Mouse (Mus musculus): ENCODE measurements around the gene Xaf1. TPM values are rescaled to one million over a fixed set of nuclear protein-coding genes. Genes with fewer than 3 reads are reported as not detected.
A peak's percentile ranks its signal among the peaks of the same experiment; 100 is the strongest.

Gene Xaf1
- total RNA-seq (2021) (10 to 100 TPM; 22.3 to 28.9 TPM), polyA plus RNA-seq (2012; rRNA removed) (26.9 and 28.1 TPM in 2 replicates)
- long read RNA-seq, partial matches to known transcripts: 1 of 5 reads
- long read RNA-seq, other reads (novel, unspliced or antisense): 3 of 5 reads

DNA sequence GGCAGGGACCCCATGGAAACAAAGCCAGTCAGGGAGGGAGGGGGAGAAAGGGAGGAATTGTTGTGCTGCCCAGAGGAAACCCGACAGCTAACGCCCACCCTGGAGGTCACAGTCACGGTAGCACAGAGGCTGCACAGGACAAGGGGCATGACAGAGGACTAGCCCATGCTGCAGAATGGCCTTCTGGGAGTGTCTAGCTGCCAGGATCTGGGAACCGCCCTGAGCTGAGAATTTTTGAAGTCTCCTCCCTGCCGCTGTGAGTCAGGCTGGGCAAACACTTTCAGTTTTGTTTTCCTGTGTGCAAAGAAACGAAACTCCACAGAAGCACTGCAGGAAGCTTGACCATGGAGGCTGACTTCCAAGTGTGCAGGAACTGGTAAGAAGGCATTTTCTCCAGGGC is at the start of gene Xaf1:
TSS of gene Xaf1 (plus strand) at position 296 of the 400 bp plus-strand sequence.
- peak; percentile 85 for DNase-seq

DNA sequence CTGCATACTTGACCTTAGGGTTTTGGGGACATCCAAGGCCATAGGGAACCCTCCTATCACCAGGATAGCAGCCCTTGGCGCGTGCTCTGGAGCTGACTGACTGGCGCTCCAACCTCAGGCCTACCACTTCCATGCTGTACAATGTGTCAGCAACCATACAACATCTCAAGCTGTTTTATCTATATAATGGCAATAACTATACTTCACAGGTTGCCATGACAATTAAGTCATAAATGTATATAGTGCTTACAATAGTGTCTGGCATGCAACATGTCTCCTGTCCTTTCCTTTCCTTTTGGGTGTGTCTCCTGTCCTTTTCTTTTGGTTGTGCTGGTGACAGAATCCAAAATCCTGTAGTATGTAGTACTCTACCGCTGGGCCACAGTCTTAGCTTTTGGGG is 45.8 kb upstream of the Xaf1 start:
- no peak for DNase-seq

DNA sequence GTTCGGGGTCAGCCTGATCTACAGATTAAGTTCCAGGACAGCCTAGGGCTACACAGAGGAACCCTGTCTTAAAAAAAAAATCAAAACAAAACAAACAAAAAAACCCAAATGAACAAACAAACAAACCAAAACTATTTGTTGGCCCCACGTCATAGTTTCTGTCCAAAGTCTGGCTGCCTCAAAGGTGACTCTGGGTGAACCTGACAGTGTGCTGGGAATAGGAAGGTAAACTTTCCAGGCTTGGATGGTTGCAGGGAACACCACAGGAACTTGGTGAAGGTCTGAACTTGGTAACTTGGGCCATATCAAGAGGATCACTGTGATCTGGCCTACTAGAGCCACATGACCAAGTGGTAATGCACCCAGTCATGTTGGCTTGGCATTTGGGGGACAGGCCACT is 45.0 kb upstream of the Xaf1 start:
- no peak for DNase-seq

DNA sequence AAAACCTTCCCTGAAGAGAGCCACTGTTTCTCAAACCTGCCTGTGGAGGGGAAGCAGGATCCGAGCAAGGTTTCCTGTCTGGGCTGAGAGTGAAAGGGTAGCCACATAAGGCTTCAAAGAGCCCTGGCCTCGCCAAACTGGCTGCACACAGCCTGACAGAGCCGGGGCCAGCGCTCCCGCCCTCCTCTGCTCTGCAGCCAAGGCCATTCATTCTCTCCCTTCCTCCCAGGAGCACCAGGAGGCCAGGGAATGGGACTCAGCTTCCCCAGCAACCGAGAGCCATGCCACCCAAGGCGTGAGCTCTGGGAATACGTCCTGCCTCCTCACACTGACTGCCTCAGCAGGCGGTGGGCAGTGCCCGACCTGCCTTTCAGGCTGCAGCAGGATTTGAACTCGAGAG is 35.9 kb upstream of the Xaf1 start:
- DNase-seq: peak; percentile 52

DNA sequence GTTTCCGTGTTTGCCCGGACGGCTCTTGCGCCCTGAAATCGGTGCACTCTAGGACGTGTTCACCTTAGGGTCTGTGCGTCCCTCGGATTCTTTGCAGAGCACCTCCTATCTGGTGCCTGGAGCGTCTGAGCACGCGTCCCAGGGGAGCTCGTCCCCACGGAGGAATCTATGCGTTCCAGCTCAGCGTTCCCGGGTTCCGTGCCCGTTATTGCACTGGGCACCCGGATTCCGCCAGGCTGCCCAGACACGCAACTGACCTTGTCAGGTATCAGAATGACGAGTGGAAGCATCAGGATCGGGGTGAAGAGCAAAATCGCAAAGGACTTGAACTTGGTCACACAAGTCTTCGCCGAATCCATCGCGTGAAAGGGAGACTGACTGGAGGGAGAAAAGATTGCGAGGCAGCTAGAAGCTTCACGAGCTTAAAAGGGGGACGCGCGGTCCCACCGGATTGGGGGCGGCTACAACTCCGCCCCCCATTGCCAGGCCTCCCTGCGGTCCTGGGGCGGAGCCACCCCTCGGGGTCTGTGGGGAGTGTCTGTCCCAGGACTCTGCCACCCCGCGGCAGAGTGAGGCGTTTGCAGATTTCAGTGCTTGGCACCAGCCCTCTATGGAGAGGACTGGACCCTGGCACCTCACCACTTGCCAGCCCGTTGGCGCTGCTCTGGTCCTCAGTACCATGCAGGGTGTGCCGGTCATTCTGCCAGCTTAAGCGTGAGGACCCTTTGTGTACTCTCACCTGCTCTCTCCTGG is 35.0 kb upstream of the Xaf1 start:
- DNase-seq: peak; percentile 76

DNA sequence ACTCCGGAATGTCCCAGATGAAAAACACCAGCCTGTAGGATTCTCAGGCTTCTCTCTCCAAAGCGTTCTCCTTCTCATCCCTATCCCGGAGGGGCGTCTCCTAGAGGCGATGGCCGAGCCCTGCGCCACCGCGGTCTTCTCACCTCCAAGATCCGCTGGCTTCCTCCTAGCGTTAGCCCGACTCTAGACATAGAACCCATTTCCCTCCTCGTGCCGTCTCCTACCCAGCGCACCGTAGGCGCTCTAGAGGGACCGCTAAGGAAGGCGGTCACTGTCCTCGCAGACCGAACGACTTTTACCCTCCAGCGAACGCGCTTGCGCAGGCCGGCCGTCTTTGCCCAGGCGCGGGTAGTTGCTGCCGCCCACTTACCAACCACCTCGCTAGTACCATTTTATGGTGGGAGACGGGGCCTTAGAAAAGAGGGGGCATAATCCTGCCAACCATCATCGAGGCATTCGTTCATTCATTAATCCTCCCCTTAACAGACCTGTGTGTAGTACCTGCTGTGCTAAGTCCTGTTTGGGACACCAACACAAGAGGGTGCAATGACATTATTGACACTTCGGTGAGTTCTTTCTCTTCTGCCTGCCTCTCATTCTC is 34.4 kb upstream of the Xaf1 start, which contains the start of gene Slc13a5:
TSS of gene Slc13a5 (minus strand) at position 263 of the 601 bp plus-strand sequence.
- DNase-seq: peak; percentile 32

DNA sequence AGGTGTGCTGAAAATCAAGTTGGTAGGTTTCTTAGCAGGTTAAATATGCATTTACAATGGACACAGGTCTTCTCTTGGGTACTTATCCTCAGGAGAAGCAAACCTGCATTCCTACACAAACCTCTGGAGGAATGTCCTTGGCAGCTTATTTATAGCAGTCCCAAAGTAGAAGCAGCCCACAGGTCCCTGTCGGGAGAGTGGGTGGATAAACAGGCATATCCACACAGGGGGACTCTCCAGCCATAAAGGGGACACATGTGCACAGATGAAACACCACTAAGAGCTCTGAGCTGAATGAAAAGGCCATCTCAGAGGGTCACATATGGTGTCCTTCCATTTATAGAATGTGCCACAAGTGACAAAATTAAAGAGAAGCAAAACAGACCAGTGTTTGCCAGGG is 29.7 kb upstream of the Xaf1 start:
- no peak for DNase-seq

DNA sequence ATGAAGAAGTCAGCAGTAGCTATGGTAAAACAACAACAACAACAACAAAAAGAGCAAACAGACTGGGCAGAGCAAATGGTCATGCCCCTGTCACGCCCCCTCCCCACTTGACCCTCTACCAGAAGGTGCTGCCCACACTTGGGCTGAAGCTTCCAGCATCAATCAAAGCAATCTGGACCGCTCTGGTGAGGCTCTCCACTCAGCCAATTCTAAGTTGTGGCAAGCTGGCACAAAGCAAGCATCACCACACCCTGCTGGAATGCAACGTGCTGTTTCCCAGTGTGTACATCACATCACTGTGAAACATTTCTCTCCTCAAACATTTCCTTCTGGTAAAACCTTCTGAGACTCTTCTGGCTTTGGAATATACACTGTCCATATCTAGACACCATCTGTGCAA is 28.1 kb upstream of the Xaf1 start:
- DNase-seq: no peak

DNA sequence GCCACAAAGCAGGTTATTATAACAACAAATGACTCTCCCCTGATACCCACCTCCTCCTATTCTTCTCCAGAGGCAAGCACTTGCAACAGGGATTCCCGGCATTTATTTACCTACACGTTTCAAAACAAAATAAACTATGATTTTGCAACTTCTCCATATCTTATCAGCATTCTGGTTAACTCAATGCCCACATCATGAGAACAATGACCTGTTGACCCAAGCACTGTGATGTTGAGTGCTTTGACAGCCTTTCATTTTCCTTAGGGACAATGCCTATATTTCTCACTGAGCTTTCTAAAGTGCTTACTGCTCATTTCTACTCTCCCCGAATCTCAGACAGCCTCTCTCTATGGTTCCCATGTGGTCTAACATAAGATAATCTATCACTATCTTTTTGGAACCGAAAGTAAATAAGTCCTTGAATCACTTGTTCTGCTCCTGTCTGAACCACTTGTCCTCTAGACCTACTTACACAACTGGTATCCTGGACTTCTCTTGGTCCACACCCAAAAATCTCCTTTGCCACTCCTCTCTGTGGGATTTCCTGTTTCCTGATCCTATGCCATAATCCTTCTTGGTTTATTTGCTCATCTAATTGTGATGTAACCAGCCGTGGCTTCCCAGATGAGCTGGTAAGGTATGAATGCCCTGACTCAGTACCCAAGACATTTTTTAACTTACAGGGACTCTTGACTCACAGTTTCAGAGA is 20.1 kb upstream of the Xaf1 start:
- DNase-seq: no peak

DNA sequence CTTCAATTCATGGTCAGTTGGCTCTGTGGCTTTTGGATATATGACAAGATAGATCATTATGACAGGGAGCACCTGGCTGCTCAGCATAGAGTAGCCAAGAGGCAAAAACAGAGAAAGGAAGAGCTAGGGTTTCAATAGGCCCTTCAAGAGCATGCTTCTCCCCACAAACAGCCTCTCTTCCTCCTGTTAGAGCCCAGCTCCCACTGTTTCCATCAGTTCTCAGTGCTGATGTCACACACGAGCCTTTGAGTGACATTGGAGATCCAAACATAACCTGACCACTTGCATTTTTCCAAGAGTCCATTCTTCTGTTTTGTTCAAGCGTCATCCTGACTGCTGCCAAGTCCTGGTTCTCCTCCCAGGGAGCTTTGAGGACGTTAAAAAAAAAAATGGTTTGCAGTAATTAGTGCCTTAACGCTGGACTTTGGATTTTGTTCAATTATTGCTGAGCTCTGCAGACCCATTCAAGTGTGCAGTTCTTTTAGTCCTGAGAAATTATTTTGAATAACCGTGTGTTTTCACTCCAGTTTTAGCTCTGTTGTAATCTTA is 19.5 kb upstream of the Xaf1 start:
- no peak for DNase-seq

DNA sequence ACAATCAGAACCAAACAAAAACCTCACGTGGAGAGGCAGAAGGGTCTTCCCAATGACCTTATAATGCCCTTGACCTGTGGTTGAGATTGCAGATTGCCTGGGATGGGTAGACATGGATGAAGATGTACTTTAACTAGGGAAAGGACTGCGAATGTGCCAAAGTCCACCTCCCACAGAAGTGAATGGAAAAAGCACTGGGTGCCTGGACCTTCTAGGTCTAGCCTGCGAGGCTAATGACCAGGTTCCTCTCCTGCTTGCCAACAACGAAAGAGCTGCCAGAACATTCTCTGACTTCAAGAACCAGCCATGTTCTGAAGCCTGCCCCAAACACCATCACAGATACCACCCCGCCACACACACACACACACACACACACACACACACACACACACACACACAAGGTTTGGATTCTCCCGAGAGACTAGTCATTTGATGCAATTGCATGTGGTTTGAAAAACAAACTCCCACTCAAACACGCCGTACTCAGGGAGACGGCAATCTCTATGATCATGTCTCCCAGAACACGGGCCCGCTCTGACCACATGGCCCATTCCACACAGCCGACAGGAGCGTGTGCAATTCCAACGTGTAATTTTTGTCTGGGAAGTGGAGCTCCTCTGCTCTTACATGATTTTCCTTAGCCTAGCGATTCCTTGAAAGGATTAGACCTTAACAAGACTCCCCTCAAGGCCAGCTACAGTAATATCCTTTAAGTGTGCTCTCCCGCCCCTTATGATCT is 17.8 kb upstream of the Xaf1 start:
- no peak for DNase-seq

DNA sequence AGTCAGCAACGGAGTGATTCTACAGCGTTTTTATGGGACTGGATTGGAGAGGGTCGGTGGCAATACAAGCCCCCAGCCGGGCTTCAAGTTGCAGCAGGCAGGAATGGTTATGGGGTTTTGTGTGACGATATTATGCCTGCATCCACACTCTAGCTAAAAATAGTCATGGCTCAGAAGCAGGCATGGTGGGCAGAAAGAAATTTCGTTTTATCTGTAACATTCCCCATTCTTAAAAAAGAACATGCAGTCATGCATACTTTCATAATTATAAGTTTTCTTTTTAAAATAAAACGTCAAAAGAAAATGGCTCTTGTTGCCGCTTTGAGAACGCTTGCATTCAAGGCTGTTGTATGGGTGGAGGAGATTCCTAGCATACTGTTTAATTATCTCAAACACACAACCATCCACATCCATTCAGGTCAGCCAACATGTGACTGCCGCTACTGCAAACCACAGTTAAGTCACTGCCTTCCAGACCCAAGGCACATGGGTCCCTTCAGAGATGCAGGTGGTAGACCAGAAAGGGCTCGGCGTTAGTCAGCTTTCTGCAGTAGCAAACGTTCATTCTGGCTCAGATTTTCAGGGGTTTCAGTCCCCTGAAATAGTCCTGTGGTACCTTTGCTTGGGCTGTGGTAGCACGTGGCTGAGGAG is 16.8 kb upstream of the Xaf1 start:
- DNase-seq: no peak

DNA sequence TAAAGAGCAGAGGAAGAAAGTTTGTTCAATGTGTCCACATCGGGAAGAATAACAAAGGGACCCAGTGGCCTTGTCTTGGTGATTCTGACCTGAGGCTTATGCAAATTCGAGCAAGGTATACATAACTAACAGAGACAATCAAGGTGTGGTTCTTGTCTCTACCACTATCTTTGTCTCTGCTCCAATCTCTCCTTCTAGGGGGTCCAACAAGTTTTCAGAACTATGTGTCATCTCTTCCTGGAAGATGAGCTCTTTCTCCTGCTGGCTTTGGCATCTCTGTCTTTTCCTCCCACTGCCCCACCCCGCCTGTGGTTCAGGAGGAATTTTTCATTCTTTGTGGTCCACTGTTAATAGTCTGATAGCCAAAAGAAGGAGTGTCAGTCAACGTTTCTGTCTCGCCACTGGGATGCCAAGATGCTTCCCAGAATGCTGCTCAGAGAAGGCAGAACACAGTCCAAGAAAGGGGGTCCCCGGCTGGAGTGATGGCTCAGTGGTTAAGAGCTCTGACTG is 15.4 kb upstream of the Xaf1 start:
- DNase-seq: no peak

DNA sequence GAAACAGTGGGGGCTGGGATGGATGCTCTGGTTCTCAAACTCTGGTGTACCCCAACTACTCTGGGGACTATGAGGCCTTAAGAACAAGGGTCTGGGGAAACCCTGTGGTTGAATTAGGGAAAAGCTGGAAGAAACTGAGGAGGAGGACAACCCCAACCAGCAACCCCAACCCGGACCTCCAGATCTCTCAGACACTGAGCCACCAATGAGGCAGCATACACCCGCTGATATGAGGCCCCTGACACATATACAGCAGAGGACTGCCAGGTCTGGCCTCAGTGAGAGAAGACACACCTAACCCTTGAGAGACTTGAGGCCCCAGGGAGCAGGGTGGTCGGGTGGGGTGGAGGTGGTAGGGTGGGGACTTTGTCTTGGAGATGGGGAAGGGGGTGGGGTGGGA is 14.8 kb upstream of the Xaf1 start:
- DNase-seq: no peak

DNA sequence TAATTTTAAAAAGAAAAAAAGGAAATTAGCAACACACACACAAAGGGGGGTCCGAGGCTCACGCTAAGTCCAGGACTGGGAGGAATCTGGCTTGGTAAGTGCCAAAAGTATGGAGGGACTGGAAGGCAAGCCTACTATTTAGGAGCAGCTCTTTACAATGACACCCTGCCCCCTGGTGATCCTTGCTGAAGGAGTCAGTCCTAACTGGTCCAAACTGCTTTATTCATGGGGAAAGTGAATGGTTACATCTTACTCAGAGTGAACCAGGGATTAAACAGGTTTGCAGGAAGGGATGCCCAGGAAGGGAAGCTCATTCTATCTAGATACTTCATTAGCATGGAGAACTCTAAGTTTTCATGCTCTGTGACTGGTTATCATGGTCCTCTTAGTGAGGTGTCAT is 14.3 kb upstream of the Xaf1 start:
- DNase-seq: no peak

DNA sequence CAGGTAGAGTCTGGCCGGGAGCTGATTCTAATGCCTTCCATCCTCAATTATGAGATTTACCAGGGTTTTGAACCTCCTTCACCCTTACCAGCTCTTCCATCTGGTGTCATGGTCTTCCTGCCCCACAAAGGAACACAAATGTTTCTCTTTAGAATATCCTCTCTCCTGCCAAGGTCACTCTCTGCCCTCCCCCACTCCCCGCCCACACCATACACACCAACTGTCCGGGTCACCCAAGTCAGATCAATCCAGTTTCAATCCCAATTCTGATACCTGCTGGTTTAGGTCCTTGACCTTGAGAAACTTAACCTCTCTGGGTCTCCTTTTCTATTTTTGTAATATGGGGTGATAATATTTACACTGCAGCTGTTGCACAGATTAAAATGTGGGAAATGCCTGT is 13.9 kb upstream of the Xaf1 start:
- DNase-seq: no peak

DNA sequence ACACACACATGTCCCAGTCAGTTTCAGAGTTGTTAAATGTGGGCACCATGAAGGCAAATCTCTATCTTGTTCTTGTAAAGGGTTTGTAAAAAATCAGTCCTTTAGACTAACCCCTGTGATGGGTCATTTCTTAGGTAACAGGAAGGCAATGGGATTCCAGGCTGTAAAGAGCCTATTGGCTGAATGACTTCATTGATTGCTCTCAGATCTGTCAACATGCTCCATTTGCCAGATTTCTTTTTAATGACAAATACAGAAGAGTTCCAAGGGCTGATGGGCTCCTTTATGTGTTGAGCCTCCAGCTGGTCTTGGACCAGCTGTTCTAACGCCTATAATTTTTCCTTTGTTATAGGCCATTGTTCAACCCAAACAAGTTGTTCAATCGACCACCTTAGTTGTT is 8.3 kb upstream of the Xaf1 start:
- DNase-seq: no peak

DNA sequence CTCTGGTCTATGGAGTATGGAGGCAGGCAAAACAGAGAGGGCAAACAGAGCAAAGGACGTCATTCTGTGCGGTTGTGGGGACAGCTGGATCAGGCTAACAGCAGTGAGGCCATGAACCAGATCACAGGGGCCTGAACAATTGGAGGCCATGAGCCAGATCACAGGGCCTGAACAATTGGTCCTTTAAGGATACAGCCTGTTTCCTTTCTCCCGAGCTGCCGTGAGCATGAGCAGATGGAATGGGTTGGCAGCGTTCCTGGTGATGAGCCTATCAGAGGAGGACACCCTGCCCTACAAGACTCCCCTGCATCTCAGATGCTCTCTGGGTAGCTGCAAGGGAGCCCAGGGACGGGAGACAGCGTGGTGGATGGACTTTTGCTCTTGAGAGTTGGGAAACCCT is 801 bp downstream of the Xaf1 start:
- DNase-seq: peak; percentile 52

DNA sequence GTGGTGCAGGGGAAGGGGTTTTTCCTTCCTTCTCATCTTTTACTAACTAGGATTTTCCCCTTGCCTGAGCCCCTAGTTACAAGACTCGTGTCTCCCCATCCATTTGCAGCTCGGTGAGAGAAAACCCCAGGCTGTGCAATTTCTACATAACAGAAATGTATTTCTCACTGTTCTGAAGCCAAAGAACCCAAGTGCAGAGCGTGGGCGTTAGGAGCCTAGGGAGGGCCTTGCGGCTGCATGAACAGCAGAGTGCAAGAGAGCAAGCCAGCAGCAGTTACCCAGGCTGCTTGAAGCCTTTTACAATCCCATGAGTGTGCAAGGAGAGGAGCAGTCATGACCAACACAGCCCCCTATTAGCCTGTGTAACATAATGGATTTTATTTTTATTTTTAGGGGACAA is 6.0 kb downstream of the Xaf1 start:
- DNase-seq: no peak

DNA sequence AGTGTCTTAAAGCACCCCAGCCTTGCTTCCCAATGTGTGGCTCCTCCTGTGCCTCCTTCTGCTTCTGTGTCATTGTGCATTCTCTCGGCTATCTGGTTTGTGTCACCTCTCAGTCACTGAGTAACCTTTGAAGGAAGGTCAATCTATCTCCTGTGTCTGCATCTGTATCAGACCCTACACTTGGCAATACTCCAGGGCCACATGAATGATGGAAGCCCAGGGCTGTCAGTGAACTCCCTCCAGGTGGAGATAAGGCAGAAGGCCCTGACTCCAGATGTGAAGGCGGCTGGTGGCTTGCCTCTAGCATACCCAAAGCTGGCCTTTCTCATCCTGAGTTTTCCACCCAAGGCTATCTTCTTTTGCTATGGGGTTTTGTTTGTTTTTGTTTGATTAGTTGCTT is 7.6 kb downstream of the Xaf1 start:
- DNase-seq: peak; percentile 6

DNA sequence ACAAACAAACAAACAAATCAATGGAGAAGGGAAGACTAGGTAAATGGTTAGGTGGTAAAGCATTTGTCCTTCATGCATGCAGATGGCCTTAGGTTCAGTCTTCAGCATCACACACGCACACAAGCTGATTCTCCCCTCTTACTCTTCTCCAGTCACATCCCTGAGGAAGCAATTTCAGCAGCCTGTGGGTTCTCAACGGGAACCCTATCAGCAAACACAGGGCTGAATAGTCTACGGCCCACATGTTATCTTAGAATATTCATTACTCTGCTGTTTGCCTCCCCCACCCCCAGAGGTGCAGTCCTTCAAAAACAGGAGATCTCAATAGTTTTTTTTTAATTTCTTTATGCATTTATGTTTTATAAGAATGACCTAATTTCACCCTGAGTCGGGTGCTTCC is 9.1 kb downstream of the Xaf1 start:
- DNase-seq: no peak
